Mouse (Mus musculus): ENCODE data around the gene Nfrkb. TPM values are rescaled to one million over a fixed set of nuclear protein-coding genes. Genes with fewer than 3 reads are reported as not detected.

Nfrkb gene
- polyA plus RNA-seq, 1 experiment from 2014 or later, result 22.0 TPM

- DNase-seq (ENCODE audit: low spot score), result no peak
- Histone ChIP-seq H3K9me3 (no peaks in the 10 kb centered on the region), H3K36me3 (replicated peaks) (no peaks in the 10 kb centered on the region), H3K27me3 (replicated peaks; ENCODE audit: low read depth, poor library complexity, severe bottlenecking) (no peaks in the 10 kb centered on the region), H3K4me3 (no peak overlapping the region), H3K4me1 (peaks cover 29% of the 10 kb centered on the region), H3K27ac (replicated peaks) (no peak overlapping the region)
- WGBS, result 77% methylated on average over 7 of the region's 7 CpGs
Measured at GRCm38 (mm10) chr9:31432336-31432975, 46.5 kb downstream of the Nfrkb start.

- Histone ChIP-seq H3K36me3 (replicated peaks) (no peaks in the 10 kb centered on the region), H3K27ac (replicated peaks) (no peak overlapping the region), H3K4me3 (no peak overlapping the region), H3K9me3 (no peaks in the 10 kb centered on the region), H3K4me1 (peaks cover 19% of the 10 kb centered on the region), H3K27me3 (replicated peaks; ENCODE audit: low read depth, poor library complexity, severe bottlenecking) (no peaks in the 10 kb centered on the region)
- 83% methylated on average over 3 of the region's 3 CpGs for WGBS
- no peak for DNase-seq (ENCODE audit: low spot score)
Measured at GRCm38 (mm10) chr9:31433431-31433830, 47.4 kb downstream of the Nfrkb start.

GRCm38 (mm10) chr9:31435415-31435814 lies 49.4 kb downstream of the Nfrkb start:
- H3K4me3 ChIP-seq, result no peak overlapping the region
- no peak overlapping the region for H3K27ac ChIP-seq (replicated peaks)
- H3K27me3 ChIP-seq (replicated peaks; ENCODE audit: low read depth, poor library complexity, severe bottlenecking), result no peaks in the 10 kb centered on the region
- no peak for DNase-seq (ENCODE audit: low spot score)
- no peaks in the 10 kb centered on the region for H3K9me3 ChIP-seq
- H3K4me1 ChIP-seq, result peaks cover 13% of the 10 kb centered on the region; the same call in 1 of the 2 replicates
- H3K36me3 ChIP-seq (replicated peaks), result no peaks in the 10 kb centered on the region
- 89% methylated on average over 8 of the region's 8 CpGs for WGBS

- no peak for DNase-seq (ENCODE audit: low spot score)
- H3K27me3 ChIP-seq (replicated peaks; ENCODE audit: low read depth, poor library complexity, severe bottlenecking), result no peaks in the 10 kb centered on the region
- H3K36me3 ChIP-seq (replicated peaks), result no peaks in the 10 kb centered on the region
- no peaks in the 10 kb centered on the region for H3K9me3 ChIP-seq
- WGBS, result 88% methylated on average over 7 of the region's 7 CpGs
- H3K27ac ChIP-seq (replicated peaks), result no peak overlapping the region
- no peaks in the 10 kb centered on the region for H3K4me1 ChIP-seq
- H3K4me3 ChIP-seq, result no peak overlapping the region
Measured at GRCm38 (mm10) chr9:31437861-31438260, 51.9 kb downstream of the Nfrkb start.

GRCm38 (mm10) chr9:31438834-31439233 lies 52.8 kb downstream of the Nfrkb start:
- Histone ChIP-seq H3K4me3 (no peak overlapping the region), H3K36me3 (replicated peaks) (no peaks in the 10 kb centered on the region), H3K9me3 (no peaks in the 10 kb centered on the region), H3K4me1 (no peaks in the 10 kb centered on the region), H3K27me3 (replicated peaks; ENCODE audit: low read depth, poor library complexity, severe bottlenecking) (no peaks in the 10 kb centered on the region), H3K27ac (replicated peaks) (no peak overlapping the region)
- no peak for DNase-seq (ENCODE audit: low spot score)
- 63% methylated on average over 5 of the region's 5 CpGs for WGBS

GRCm38 (mm10) chr9:31439341-31439740 lies 53.3 kb downstream of the Nfrkb start:
- no peak overlapping the region for H3K4me3 ChIP-seq
- 86% methylated on average over 6 of the region's 6 CpGs for WGBS
- H3K9me3 ChIP-seq, result no peaks in the 10 kb centered on the region
- no peaks in the 10 kb centered on the region for H3K36me3 ChIP-seq (replicated peaks)
- H3K4me1 ChIP-seq, result peaks cover 2% of the 10 kb centered on the region; the same call in 1 of the 2 replicates
- no peak for DNase-seq (ENCODE audit: low spot score)
- H3K27ac ChIP-seq (replicated peaks), result no peak overlapping the region
- no peaks in the 10 kb centered on the region for H3K27me3 ChIP-seq (replicated peaks; ENCODE audit: low read depth, poor library complexity, severe bottlenecking)

- no peak for DNase-seq (ENCODE audit: low spot score)
- Histone ChIP-seq H3K9me3 (no peaks in the 10 kb centered on the region), H3K27ac (replicated peaks) (no peak overlapping the region), H3K27me3 (replicated peaks; ENCODE audit: low read depth, poor library complexity, severe bottlenecking) (no peaks in the 10 kb centered on the region), H3K36me3 (replicated peaks) (no peaks in the 10 kb centered on the region), H3K4me1 (peaks cover 5% of the 10 kb centered on the region; the same call in 1 of the 2 replicates), H3K4me3 (no peak overlapping the region)
- 88% methylated on average over 5 of the region's 5 CpGs for WGBS
Measured at GRCm38 (mm10) chr9:31440366-31440765, 54.4 kb downstream of the Nfrkb start.

- 70% methylated on average over 3 of the region's 3 CpGs for WGBS
Measured at GRCm38 (mm10) chr9:31441487-31441886, 55.5 kb downstream of the Nfrkb start.

GRCm38 (mm10) chr9:31444236-31444635 lies 58.2 kb downstream of the Nfrkb start:
- peaks cover 5% of the 10 kb centered on the region; the same call in 1 of the 2 replicates for H3K4me1 ChIP-seq
- 76% methylated on average over 8 of the region's 8 CpGs for WGBS

More at GRCm38 (mm10) chr9:31441487-31441886, 55.5 kb downstream of the Nfrkb start:
- no peaks in the 10 kb centered on the region for H3K9me3 ChIP-seq
- peaks cover 5% of the 10 kb centered on the region; the same call in 1 of the 2 replicates for H3K4me1 ChIP-seq
- H3K27ac ChIP-seq (replicated peaks), result no peak overlapping the region
- H3K4me3 ChIP-seq, result no peak overlapping the region
- H3K27me3 ChIP-seq (replicated peaks; ENCODE audit: low read depth, poor library complexity, severe bottlenecking), result no peaks in the 10 kb centered on the region
- no peaks in the 10 kb centered on the region for H3K36me3 ChIP-seq (replicated peaks)
- no peak for DNase-seq (ENCODE audit: low spot score)

GRCm38 (mm10) chr9:31449145-31449772 lies 63.3 kb downstream of the Nfrkb start:
- Histone ChIP-seq H3K27ac (replicated peaks) (no peak overlapping the region), H3K4me3 (no peak overlapping the region), H3K4me1 (peaks cover 6% of the 10 kb centered on the region; the same call in 1 of the 2 replicates), H3K9me3 (no peaks in the 10 kb centered on the region), H3K36me3 (replicated peaks) (no peaks in the 10 kb centered on the region), H3K27me3 (replicated peaks; ENCODE audit: low read depth, poor library complexity, severe bottlenecking) (no peaks in the 10 kb centered on the region)
- 91% methylated on average over 7 of the region's 7 CpGs for WGBS
- no peak for DNase-seq (ENCODE audit: low spot score)

More at GRCm38 (mm10) chr9:31444236-31444635, 58.2 kb downstream of the Nfrkb start:
- Histone ChIP-seq H3K27ac (replicated peaks) (no peak overlapping the region), H3K27me3 (replicated peaks; ENCODE audit: low read depth, poor library complexity, severe bottlenecking) (no peaks in the 10 kb centered on the region), H3K9me3 (no peaks in the 10 kb centered on the region), H3K36me3 (replicated peaks) (no peaks in the 10 kb centered on the region), H3K4me3 (no peak overlapping the region)
- DNase-seq (ENCODE audit: low spot score), result no peak

- no peak for DNase-seq (ENCODE audit: low spot score)
- Histone ChIP-seq H3K27me3 (replicated peaks; ENCODE audit: low read depth, poor library complexity, severe bottlenecking) (no peaks in the 10 kb centered on the region), H3K27ac (replicated peaks) (no peak overlapping the region), H3K36me3 (replicated peaks) (no peaks in the 10 kb centered on the region), H3K4me3 (no peak overlapping the region), H3K9me3 (no peaks in the 10 kb centered on the region), H3K4me1 (0 out of 2 replicates have a peak, but pooled peaks cover 2% of the 10 kb centered on the region)
- WGBS, result 76% methylated on average over 10 of the region's 10 CpGs
Measured at GRCm38 (mm10) chr9:31452166-31452565, 66.2 kb downstream of the Nfrkb start.

GRCm38 (mm10) chr9:31454356-31454755 lies 68.4 kb downstream of the Nfrkb start:
- Histone ChIP-seq H3K4me1 (0 out of 2 replicates have a peak, but pooled peaks cover 2% of the 10 kb centered on the region), H3K9me3 (no peaks in the 10 kb centered on the region), H3K27me3 (replicated peaks; ENCODE audit: low read depth, poor library complexity, severe bottlenecking) (no peaks in the 10 kb centered on the region), H3K4me3 (no peak overlapping the region), H3K27ac (replicated peaks) (no peak overlapping the region), H3K36me3 (replicated peaks) (no peaks in the 10 kb centered on the region)
- 65% methylated on average over 1 of the region's 1 CpGs for WGBS
- no peak for DNase-seq (ENCODE audit: low spot score)

GRCm38 (mm10) chr9:31463190-31463589 lies 77.2 kb downstream of the Nfrkb start:
- no peak overlapping the region for H3K27ac ChIP-seq (replicated peaks)
- no peak for DNase-seq (ENCODE audit: low spot score)
- H3K36me3 ChIP-seq (replicated peaks), result no peaks in the 10 kb centered on the region
- 55% methylated on average over 9 of the region's 9 CpGs for WGBS
- H3K27me3 ChIP-seq (replicated peaks; ENCODE audit: low read depth, poor library complexity, severe bottlenecking), result peaks cover 43% of the 10 kb centered on the region
- no peak overlapping the region; the same call in 1 of the 2 replicates for H3K4me3 ChIP-seq
- H3K9me3 ChIP-seq, result no peaks in the 10 kb centered on the region
- peaks cover 10% of the 10 kb centered on the region for H3K4me1 ChIP-seq
